Mouse (Mus musculus): ENCODE results near the gene Lrmda.

GRCm38 (mm10) chr14:22003231-22003630 is 16.3 kb upstream of the Lrmda start:
- TF ChIP-seq POLR2A (IDR thresholded peaks at IDR 0.05; ENCODE audit: borderline replicate concordance, extremely low read depth, insufficient read depth, insufficient read length, poor library complexity, severe bottlenecking), result no peak
- no peak for TF ChIP-seq CTCF (IDR thresholded peaks at IDR 0.05; ENCODE audit: borderline replicate concordance, extremely low read depth, insufficient read depth, insufficient read length)
